Mouse (Mus musculus): ENCODE data around the gene Bckdha.

DNA sequence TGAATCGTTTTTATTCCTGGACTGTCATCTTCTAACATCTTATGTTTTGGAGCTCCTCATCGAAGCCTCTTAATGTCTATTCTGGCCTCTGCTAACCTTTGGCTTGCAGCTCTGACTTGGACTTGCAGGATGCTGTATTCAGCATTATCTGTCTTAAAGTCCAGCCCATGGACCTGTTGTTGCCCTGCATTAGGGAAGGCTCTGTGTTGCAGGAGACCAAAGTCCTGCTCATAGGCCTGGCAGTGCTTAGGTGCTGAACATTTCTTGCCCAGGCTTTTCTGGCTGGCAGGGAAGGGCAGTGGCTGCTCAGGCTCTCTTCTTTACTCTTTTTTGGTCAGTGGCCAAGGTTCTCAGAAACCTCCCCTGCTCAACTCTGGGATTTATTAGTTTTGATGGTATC is 51.6 kb downstream of the Bckdha start:
- TF ChIP-seq CTCF (IDR thresholded peaks at IDR 0.05; ENCODE audit: insufficient read depth, low read depth, low read length) (no peak), POLR2A (IDR thresholded peaks at IDR 0.05; ENCODE audit: insufficient read depth, low read depth, low read length) (no peak)

Data from olfactory bulb, adult 2 months (tissue).